Mouse (Mus musculus): ENCODE measurements around the gene Hcn4.

Gene Hcn4

DNA sequence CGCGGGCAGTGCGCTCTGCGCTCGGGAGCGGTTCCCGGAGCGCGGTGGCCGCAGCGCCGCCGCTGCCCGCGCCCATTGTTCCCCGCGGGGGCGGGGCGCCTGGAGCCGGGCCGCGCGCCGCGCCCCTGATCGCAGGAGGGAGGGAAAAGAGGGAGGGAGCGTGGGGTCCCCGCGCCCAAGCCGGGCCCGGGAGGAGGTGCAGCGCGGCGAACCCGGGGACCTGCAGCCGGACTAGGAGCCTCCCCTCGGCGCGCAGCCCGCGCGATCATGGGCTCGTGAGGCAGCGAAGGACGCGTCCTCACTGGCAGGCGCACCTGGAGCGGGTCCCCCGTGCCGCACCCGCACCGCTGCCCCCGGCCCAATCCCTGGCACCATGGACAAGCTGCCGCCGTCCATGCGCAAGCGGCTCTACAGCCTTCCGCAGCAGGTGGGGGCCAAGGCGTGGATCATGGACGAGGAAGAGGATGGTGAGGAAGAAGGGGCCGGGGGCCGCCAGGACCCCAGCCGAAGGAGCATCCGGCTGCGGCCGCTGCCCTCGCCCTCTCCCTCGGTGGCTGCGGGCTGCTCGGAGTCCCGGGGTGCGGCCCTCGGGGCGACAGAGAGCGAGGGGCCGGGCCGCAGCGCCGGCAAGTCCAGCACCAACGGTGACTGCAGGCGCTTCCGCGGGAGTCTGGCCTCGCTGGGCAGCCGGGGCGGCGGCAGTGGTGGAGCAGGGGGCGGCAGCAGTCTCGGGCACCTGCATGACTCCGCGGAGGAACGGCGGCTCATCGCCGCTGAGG lies at the start of gene Hcn4:
Gene Hcn4, plus strand, starts transcription at position 274 of the 779 bp plus-strand sequence.
- DNase-seq (ENCODE audit: low read depth in 2 of 2, low spot score in 2 of 2), result no peak

DNA sequence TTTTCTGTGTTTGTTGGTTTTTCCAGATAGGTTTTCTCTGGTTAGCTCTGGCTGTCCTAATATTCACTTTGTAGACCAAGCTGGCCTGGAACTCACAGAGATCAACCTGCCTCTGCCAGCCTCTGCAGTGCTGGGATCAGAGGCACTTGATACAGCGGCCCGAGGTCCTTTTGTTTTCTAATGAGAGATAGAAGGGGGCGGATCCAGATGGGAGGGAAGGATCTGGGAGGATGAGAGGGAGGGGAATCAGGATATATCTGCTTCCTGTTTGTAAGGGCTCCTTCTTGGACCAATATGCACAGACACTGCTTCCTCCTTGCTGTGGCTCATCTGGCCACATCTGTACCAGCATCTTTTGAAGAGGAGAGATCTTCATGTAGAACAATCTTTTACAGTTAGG lies 48.5 kb upstream of the Hcn4 start:
- no peak for DNase-seq (ENCODE audit: low read depth in 2 of 2, low spot score in 2 of 2)

DNA sequence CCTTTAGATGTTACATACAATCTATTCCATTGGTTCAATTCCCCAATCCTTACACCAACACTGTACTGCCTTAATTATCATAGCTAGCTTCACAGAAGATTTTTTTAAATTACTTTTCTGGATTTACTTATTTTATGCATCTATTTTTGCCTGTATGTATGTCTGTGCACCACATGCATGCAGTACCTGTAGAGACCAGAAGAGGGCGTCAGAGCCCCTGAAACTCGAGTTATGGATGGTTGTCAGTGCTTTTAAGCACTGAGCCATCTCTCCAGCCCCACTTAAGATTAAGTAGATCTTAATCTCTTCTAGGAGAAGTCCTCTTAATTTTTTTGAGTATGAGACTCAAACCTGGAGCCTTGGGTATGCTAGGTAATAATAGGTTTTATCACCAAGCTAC lies 47.8 kb upstream of the Hcn4 start:
- DNase-seq (ENCODE audit: low read depth in 2 of 2, low spot score in 2 of 2), result no peak

DNA sequence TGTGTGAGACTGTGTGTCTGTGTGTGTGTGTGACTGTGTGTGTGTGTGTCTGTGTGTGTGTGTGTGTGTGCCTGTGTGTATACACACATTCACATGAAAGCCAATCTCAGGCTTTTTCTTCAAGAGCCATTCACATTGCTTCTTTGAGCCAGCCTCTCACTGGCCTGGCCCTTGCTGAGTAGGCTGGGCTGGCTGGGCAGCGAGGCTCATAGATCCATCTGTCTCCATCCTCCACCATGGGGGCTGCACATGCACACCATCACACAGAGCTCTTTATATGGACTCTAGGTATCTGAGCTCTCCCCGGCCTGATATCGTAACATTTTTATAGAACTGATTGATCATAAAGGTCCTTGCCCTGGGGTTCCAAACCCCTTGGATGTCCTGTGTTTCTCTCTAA lies 33.7 kb upstream of the Hcn4 start:
- DNase-seq (ENCODE audit: low read depth in 2 of 2, low spot score in 2 of 2), result no peak

DNA sequence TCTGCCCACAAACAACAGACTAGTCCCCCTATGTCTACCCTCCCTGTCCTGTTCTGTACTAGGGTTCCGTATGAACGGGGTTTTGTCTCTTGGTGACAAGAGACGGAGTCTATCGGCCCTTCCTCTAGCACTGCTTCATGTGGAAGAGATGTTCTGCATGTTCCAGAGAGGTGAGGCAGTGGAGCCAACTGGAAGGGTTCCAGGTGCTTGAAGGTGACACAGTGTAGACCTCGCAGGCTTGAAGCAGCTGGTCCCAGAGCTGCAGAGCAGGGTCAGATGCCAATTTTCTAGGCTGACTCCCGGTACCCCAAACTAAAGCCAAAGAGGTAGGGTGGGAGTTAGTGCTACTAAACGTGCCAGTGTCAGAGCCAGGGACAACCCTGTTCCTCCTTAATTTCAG lies 25.1 kb upstream of the Hcn4 start:
- no peak for DNase-seq (ENCODE audit: low read depth in 2 of 2, low spot score in 2 of 2)

DNA sequence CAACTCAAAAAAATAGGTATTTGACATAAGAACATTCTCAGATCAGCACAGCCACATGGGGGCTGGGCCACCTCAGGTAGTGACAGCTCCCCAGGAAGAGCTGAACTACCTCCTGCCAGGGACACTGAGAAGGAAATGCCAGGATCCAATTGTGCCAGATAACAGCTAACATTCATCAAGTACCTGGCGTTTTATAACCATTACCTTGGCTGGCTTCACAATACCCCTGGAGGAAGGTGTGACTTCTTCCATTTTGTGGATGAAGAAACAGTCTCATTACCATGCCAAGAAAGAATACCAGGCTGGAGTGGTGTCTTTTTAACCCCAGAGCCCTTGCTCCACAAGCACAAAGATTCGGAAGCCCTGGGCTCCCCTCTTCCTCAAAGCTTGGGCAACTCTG lies 21.8 kb upstream of the Hcn4 start:
- no peak for DNase-seq (ENCODE audit: low read depth in 2 of 2, low spot score in 2 of 2)

DNA sequence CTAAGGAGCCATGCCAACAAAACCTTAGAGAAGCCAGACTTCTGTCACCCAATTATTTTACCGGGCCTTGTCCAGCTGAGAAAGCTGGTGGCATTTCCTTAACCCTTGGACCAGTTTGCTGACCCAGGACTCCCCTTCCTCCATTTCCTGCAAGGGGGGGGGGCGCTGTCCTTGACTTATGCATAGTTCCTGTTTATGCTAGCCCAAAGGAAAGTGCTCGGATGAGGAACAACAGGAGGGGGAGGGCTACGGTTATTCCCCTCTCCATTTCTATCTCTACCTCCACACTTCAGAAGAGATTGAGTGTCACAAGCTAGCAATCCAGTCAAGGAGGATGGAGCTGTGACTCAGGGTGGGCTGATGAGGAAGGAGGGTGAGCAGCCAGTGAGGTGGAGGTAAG lies 20.9 kb upstream of the Hcn4 start:
- DNase-seq (ENCODE audit: low read depth in 2 of 2, low spot score in 2 of 2), result no peak

DNA sequence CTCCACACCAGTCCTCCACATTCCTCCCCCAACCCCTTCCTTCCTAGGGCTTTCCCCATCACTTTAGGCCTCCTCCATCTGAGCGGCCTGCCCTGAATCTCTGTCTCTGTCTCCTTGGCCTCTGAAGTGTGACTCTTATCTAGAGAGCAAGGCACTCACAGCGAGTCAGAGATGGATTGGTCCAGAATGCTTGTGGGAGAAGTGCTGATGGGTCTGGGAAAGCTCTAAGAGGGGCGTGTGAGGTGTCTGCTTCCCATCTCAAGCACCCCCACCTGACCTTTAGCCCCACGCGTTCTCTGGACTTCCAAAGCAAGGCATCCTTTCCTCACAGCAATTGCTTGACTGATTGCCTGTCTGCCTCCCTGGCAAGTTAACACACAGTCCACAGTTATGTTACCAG lies 20.4 kb upstream of the Hcn4 start:
- DNase-seq (ENCODE audit: low read depth in 2 of 2, low spot score in 2 of 2), result no peak

DNA sequence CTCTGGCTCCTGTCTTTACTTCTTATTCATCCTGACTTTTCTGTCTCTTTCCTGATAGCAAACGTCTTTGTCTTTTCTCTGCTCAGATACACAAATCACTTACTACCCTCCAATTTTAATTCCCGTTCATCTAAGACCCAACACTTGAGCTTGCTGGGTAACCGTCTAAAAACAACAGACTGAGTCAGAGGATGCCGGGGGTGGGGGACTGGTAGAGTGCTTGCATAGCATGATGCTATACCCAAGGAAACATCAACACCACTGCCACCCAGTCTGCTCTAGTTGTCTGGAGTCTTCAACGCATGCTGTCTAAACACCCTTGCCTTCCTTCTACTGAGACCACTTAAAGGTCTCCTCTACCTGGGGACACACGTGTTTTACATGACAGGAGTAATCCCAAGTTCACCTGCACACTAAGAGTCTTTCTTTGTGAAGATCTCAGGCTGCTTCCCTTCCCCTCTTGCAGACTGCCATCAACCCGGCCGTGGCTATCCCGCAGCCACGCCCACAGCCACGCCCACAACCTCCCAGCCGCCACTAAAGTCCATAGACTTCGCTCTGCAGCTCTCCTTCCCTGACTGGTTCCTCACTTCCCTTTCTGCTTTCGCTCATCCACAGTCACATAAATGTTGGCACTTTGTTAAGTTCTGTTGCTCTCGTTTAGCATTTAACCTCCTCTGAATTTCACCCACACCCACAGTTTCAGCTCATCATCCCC lies 17.5 kb upstream of the Hcn4 start:
- no peak for DNase-seq (ENCODE audit: low read depth in 2 of 2, low spot score in 2 of 2)

DNA sequence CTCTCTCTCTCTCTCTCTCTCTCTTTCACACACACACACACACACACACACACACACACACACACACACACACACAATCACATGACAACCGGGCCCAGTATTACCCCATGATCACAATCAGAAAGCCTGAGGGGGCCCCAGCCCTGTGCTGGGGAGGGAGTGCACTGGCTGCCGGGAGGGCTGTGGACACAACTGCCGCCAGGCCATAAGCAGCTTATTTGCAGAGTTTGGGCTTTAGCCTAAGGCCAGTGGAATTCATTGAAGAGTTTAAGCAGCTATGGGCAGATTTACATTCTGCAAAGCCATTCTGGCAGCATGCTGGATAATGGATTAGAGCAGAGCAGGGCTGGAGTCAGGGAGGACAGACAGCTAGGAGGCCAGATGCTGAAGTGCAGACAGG lies 12.0 kb upstream of the Hcn4 start:
- no peak for DNase-seq (ENCODE audit: low read depth in 2 of 2, low spot score in 2 of 2)

DNA sequence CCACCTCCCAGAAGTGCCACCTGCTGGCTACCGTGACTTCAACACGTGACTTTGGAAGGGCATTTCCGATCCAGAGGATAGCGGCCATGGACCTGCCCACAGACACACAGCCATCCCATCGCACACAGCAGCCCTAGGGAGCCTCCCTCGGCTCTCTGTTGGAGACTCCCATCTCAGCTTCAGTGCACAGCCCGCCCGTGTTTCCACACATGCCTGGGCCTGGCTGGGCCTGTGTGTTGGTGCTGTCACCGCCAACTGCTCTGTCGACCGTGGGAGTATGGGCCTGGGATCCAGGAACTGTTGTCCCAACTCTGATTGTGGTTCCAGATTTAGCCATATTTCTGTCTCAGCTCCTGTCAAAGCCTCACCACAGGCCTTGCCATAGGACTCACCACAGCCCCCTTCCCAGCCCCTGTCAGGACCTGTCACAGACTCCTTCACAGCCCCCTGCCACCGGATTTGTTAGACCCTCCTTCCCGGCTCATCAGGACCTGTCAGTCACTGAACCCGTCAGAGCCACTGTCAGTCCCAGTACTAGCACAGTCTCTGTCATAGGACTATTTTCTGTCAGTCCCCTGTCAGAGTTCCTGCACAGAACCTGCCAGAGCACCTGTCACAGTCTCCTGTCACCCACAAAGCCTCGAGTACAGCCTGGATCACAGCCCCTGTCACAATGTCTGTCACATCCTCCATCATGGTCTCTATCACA lies 7.5 kb upstream of the Hcn4 start:
- no peak for DNase-seq (ENCODE audit: low read depth in 2 of 2, low spot score in 2 of 2)

DNA sequence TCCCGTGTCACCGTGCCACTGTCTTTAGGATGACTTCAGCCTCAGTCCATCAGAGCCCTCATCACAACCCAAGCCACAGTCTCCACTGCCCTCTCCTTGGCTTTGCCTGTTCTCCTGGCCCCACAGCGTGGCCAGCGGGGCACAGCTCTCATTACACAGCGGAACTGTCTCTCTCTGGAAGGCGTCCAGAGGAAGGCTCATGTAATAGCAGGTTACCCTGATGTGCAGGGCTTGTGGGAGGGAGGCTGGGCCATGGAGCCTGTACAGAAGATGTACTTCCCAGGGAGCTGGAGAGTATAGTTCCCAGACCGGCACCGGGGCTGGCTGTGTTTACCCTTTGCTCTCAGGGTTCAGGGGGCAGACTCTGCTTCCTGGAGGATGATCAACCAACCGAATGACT lies 6.8 kb upstream of the Hcn4 start:
- no peak for DNase-seq (ENCODE audit: low read depth in 2 of 2, low spot score in 2 of 2)

DNA sequence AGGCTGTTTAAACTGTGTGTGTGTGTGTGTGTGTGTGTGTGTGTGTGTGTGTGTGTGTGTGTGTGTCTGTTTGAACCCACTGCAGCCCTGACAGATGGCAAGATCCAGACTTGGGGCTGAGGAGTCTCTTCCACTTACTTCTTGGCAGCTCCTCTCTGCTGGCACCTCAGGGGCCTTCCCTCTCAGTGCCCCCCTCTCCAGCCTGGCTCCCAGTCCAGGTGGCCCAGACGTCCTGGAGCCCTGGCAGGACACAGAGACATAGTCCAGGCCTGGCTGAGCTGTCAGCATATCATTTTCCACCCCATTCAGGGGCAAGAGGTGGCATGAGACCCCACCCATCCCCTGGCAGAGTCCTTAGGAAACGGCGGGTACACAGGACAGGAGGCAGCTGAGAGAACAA lies 5.5 kb upstream of the Hcn4 start:
- DNase-seq (ENCODE audit: low read depth in 2 of 2, low spot score in 2 of 2), result no peak

DNA sequence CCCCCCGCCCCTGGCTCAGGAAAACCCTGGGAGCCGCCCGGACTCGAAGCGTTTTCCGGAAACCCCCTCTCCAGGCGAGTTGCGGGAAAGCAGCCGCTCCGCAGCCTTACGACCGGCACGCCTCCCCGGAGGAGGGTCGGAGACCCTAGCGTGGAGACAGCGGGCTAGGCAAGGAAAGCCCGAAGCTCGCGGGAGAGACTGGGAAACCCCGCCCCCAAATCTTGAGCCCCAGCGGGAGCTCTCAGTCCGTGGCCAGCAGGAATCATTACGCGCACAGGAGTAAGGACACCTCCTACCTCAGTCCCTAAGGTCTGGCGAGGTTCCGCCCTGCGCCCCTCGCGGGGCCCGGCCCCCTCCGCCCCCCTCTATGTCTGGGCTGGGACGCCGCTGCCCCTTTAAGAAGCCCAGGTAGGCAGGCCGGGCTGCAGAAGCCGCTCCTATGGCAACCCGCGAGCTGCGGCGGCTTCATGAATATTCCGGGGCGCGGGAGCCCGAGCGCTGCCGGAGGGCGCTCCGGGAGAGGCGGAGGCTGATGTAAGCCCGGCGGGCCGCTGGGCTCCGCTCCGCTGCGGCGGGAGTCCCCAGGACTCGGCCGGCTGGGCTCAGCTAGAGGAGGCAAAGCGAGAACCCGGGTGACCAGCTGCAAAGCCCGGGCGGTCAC lies 651 bp upstream of the Hcn4 start:
- no peak for DNase-seq (ENCODE audit: low read depth in 2 of 2, low spot score in 2 of 2)

DNA sequence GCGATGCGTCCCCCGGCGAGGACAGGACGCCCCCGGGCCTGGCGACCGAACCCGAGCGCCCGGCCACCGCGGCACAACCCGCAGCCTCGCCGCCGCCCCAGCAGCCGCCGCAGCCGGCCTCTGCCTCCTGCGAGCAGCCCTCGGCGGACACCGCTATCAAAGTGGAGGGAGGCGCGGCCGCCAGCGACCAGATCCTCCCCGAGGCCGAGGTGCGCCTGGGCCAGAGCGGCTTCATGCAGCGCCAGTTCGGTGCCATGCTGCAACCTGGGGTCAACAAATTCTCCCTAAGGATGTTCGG lies 655 bp downstream of the Hcn4 start:
- DNase-seq (ENCODE audit: low read depth in 2 of 2, low spot score in 2 of 2), result no peak

DNA sequence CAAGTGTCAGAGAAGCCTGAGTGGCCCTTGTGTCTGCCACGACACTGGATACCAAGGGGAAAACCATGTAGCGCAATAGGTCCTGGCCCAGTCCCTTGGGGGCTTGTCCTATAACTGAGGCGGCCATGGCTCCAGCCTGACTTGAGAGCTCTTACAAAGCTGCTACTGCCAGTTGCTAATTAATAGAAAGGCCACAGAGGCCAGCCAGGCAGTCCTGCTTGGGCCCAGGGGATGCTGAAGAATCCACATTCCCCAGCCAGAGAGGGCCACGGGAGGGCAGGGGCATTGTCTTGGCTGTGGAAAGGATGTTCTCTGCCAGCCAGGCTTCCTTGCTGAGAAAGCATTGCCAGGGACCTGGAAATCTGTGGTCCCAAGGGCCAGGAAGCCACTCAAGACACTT lies 6.4 kb downstream of the Hcn4 start:
- DNase-seq (ENCODE audit: low read depth in 2 of 2, low spot score in 2 of 2), result no peak

DNA sequence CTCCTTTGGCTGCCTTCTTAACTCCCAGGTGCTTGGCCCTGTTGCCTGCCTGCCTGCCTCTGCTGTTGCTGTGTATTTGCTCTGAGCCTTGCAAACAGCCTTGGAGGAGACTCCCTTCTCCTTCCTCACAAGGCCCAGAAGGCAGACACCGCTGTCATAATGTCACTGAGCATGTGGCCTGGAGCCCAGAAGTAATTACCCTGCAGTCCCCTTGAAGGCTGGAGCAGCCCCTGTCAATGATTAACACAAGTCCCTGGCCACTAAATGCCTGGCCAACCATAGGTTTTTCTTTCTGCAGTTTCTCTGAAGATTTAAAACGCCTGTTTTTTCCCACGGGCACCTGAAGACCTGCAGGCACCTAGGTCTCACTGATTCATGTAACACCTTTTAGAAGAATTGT lies 9.7 kb downstream of the Hcn4 start:
- DNase-seq (ENCODE audit: low read depth in 2 of 2, low spot score in 2 of 2), result no peak

DNA sequence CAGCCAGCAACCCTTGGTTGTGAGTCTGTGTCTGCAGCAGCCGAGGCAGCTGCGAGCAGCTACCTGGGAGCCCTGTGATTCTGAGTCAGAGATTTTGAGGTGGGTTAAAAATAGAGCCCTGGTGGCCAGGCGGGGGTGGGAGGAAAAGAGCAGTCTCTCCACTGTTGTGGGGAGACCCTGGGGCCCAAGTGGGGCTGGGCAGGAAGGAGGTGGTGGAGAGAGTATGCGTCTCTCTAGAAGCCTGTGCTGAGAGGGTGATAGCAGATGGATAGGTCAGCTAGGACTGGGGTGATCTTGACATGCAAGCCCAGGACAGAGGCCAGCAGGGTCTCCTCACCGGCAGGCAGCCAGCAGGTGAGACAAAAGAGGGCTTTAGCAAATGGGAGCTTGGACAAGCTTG lies 14.0 kb downstream of the Hcn4 start:
- no peak for DNase-seq (ENCODE audit: low read depth in 2 of 2, low spot score in 2 of 2)

DNA sequence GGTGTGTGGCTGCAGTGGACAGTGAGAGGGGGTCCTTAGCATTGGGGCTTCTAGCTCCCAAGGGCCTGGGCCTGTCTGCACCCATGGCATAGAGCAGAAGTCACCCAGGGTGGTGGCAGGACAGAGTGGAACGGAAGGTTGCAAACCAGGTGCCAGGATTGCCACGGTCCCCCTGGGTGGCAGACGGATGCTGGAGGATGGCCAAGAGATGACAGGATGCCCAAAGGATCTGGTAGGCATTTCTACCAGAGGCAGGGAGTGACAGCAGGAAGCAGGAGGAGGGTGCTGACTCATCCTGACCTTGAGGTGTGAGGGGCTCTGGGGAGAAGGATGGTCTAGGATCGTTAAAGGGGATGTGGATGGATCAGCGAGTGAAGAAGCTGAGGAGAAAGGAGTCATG lies 15.3 kb downstream of the Hcn4 start:
- no peak for DNase-seq (ENCODE audit: low read depth in 2 of 2, low spot score in 2 of 2)

DNA sequence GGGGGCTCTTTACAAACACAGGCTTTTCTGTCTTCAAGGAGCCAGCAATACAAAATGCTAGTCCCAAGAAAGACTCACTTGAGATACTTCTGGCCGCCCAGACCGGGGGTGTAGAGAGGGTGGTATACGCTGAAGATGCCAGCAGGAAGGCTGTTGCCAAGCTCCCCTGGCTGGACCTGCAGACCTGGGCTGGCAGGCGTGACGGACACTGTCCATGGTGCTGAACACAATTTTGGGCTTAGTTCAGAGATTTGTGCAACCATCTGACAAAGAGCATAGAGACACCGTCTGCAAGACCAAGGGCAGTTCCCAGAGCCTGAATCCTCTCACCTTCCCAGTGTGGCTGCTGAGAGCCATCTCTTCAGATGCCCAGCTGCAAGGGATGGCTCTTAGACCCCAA lies 18.4 kb downstream of the Hcn4 start:
- no peak for DNase-seq (ENCODE audit: low read depth in 2 of 2, low spot score in 2 of 2)

DNA sequence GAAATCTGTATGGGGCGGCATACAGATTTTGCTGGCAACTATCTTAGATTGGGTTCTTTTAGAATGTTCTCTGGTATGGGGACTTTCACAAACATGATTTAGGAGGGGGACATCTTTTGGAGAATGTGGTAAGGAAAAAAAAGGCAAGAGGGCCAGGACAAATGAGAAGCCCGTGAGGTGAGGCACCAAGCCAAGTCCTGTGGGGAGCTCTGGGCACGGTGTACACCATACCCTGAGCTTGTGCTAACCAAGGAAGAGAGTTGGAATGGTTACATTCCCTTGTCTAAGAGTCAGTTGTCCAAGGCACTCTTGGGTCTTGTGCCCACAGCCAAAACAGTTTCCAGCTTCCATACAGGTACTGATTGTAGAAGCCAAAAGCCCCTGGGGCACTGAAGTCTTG lies 21.4 kb downstream of the Hcn4 start:
- no peak for DNase-seq (ENCODE audit: low read depth in 2 of 2, low spot score in 2 of 2)

DNA sequence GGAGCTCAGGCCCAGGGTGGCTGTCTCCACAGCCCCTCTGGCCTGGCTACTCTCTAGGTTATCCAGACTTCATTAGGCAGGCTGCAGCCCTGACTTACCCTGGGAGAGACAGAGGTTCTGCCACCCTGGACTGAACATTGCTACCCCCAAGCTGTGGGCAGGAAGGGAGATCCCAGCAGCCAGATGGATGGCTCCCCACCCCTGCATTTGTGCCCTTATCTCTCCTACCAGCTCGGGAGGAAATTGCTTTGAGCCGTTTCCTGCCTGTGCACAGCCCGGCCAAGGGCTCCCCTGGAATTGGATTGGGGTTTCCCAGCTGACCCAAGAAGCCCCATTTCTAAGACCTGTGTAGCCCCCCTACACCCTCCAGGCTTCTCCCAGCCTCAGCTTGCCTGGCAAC lies 23.8 kb downstream of the Hcn4 start:
- no peak for DNase-seq (ENCODE audit: low read depth in 2 of 2, low spot score in 2 of 2)
